Mouse (Mus musculus): ENCODE data around the gene Frmd5.
A peak's percentile ranks its signal among the peaks of the same experiment; 100 is the strongest.
"Not testable (repeated sequence)": the region's sequence is repeated elsewhere in the genome, so short reads cannot be mapped to it uniquely, and the experiment has no call there.

Frmd5 gene

GRCm38 (mm10) chr2:121563117-121563516, 243.8 kb downstream of the Frmd5 start:
- no peak for DNase-seq

- DNase-seq = peak; percentile 6
Measured at GRCm38 (mm10) chr2:121551271-121551670, 255.6 kb downstream of the Frmd5 start.

GRCm38 (mm10) chr2:121549630-121550029, 257.3 kb downstream of the Frmd5 start:
- DNase-seq = no peak

- DNase-seq = no peak
Measured at GRCm38 (mm10) chr2:121544829-121545228, 262.1 kb downstream of the Frmd5 start.

- DNase-seq = no peak
Measured at GRCm38 (mm10) chr2:121525056-121525455, 281.8 kb downstream of the Frmd5 start.

- DNase-seq = not testable (repeated sequence)
Measured at GRCm38 (mm10) chr2:121522830-121523229, 284.1 kb downstream of the Frmd5 start.

- no peak for DNase-seq
Measured at GRCm38 (mm10) chr2:121522006-121522405, 284.9 kb downstream of the Frmd5 start.

GRCm38 (mm10) chr2:121518711-121519110, 288.2 kb downstream of the Frmd5 start:
- not testable (repeated sequence) for DNase-seq

GRCm38 (mm10) chr2:121518106-121518505, 288.8 kb downstream of the Frmd5 start:
- DNase-seq = no peak

GRCm38 (mm10) chr2:121514211-121514610, 292.7 kb downstream of the Frmd5 start:
- DNase-seq = no peak

GRCm38 (mm10) chr2:121512991-121513765, 293.7 kb downstream of the Frmd5 start:
- DNase-seq = not testable (repeated sequence)

GRCm38 (mm10) chr2:121511401-121511800, 295.5 kb downstream of the Frmd5 start:
- DNase-seq = no peak

GRCm38 (mm10) chr2:121509584-121509983, 297.3 kb downstream of the Frmd5 start:
- DNase-seq = peak; percentile 82

GRCm38 (mm10) chr2:121507951-121508330, 298.9 kb downstream of the Frmd5 start:
- DNase-seq = no peak

GRCm38 (mm10) chr2:121507173-121507950, 299.5 kb downstream of the Frmd5 start:
- DNase-seq = no peak

GRCm38 (mm10) chr2:121505942-121506882, 300.7 kb downstream of the Frmd5 start, which contains the start of the genes Mfap1a and Wdr76:
Gene Mfap1a, minus strand, starts transcription at chr2:121506665.
Gene Wdr76, plus strand, starts transcription at chr2:121506723.
- DNase-seq = peak; percentile 90

GRCm38 (mm10) chr2:121501550-121501949, 305.3 kb downstream of the Frmd5 start:
- not testable (repeated sequence) for DNase-seq

Measured in kidney, postnatal 14 days (tissue).